Mouse (Mus musculus) telencephalon, adult 2 months (tissue): ENCODE results near the gene Pdgfd.
A peak's percentile ranks its signal among the peaks of the same experiment; 100 is the strongest.

Experiments used
- DNase-seq: peaks from one replicate; pipeline ENCODE4 v3.0.0-alpha.2; 2011; ENCODE audit warnings: low read depth, low spot score

Pdgfd gene

GRCm38 (mm10) chr9:6305847-6306246 is 137.5 kb downstream of the Pdgfd start:
- DNase-seq: no peak

- no peak for DNase-seq
Observed at GRCm38 (mm10) chr9:6317114-6317513, 148.7 kb downstream of the Pdgfd start.

- DNase-seq: no peak
Observed at GRCm38 (mm10) chr9:6325408-6325807, 157.0 kb downstream of the Pdgfd start.

- no peak for DNase-seq
Observed at GRCm38 (mm10) chr9:6333499-6333898, 165.1 kb downstream of the Pdgfd start.

GRCm38 (mm10) chr9:6336236-6336635 is 167.9 kb downstream of the Pdgfd start:
- no peak for DNase-seq

DNA sequence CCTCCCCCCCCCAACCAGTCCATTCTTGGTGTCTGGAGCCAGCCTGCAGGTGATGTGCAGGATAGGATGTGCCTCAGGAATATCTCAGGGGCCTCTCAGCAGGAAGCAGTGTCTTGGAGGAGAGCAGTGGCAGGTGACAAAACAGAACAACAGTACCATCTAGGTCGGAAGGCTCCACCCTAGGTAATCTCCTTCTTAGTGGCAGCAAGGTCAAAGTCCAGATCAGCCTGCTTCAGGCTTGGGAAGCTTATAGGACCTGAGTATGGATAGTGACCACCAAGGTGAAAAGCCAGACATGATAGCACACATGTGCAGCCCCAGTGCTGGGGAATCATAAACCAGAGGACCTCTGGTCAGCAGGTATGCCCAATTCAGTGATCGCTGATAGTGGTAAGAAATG is 169.5 kb downstream of the Pdgfd start:
- DNase-seq: no peak

GRCm38 (mm10) chr9:6338344-6338743 is 170.0 kb downstream of the Pdgfd start:
- no peak for DNase-seq

DNA sequence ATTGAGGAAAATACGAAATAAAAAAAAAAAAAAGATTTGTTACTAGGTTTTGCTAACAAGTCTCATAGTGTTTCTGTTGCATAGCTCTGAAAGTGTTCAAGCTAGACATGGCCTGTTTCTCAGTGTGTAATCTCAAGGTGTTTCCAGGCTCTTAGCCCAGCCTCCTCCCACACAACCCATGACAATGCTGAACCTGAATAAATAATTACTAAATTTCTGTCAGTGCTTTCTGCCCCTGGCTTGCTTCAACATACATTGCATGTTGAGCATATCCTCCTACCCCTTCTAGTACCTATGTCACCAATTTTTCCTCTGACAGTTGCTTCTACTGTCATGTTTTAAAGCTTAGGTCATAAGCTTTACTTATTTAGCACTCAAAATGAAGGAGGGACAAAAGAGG is 171.0 kb downstream of the Pdgfd start:
- no peak for DNase-seq

DNA sequence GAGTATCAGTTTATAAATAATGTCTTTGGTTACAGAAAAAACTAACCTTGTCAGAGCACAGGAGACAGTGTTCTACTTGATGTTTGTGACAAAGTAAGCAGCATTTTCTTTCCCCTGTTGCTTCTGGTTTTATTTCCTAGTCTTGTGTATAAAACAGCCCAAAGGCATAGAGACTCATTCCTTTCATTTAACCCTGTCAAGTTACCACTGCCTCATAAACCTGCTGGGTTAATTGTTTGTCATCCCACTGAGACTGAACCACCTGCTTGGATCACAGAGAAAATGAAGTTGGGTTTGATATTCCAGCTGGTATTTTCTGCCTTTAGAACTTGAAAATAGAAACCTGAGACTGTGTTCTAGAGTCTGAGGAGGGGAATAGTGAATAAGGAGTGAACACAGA is 172.4 kb downstream of the Pdgfd start:
- DNase-seq: no peak

DNA sequence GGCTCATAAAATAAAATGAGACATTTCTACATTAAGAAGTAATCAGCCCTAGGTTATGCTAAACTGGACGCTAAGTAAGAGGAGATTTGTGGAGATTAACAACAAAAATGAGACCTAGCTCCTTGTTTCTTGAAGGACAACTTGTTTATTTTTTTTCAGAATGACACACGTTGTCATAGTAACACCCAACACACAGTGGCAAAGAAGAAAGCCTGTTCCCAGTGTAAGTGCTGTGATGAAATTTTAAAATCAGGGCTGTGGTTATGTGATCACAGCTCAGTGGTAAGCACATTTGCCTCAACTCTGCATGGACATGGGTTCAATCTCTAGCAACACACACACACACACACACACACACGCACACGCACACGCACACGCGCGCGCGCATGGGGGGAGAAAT is 174.5 kb downstream of the Pdgfd start:
- no peak for DNase-seq

- DNase-seq: no peak
Observed at GRCm38 (mm10) chr9:6344514-6344913, 176.1 kb downstream of the Pdgfd start.

GRCm38 (mm10) chr9:6344924-6345323 is 176.5 kb downstream of the Pdgfd start:
- no peak for DNase-seq

DNA sequence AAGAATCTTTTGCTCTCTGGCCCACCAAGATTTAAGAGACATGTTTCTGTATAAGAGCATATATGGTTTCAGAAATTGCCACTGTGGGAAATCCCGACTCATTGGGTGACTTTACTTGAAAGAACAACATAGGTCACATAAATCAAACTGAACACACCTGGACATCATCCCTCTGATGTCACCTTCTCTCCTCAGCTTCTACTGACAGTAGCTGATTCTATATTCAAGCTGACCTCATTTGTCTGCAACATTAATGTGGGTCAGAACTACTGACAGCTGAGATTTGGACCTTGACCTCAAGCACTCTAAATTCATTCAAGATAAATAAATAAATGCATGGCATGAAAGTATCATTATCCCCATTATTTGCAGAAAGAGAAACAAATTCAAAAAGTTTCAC is 177.0 kb downstream of the Pdgfd start:
- DNase-seq: no peak

DNA sequence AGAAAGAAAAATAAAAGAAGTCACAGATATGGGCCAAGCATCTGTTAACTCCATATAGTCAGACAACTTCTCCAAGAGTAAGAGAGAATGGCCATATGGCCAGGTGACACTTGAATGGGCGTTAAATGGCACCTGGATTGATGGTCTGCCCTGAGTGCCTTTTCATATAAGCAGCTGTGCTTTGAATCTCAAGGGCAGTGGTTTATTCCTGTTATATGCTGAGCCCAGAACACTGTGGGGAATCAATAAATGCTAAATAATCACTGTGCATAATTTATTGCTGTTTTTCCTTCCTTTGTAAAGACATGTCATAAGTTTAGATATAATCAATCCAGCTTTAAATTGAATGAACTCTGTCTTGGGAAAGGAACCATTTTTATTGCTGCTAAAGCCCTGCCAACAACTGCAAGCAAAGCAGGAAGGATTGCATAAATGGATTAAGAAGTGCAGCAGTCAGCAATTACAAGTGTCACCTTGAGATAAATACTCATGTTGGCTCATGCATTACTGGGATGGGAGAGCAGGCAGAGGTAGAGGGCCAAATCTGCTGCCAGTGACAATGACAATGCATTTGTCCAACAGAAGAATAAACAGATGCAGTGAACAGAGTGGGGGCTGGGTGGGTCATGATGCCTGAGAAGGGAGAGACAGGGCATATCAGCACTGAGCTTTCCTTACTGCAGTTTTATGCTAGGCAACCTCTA is 185.0 kb downstream of the Pdgfd start:
- no peak for DNase-seq

GRCm38 (mm10) chr9:6360795-6361194 is 192.4 kb downstream of the Pdgfd start:
- no peak for DNase-seq

DNA sequence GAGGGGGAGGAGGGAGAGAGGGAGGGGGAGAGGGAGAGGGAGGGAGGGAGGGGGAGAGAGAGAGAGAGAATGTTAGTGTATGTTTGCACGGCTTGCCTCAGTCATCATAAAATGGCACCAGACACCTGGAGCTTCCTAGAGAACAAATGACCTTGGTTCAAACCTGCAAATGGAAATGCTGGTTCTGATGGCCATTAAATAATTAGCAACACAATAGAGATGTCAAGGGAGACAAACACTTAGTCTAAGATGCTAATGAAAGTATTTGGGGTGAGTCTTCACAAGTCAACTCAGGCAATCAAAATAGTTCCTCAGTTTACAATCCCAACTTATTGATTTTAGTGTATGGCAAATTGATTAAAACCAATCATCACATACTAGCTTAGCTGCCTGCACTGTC is 198.2 kb downstream of the Pdgfd start:
- DNase-seq: no peak

DNA sequence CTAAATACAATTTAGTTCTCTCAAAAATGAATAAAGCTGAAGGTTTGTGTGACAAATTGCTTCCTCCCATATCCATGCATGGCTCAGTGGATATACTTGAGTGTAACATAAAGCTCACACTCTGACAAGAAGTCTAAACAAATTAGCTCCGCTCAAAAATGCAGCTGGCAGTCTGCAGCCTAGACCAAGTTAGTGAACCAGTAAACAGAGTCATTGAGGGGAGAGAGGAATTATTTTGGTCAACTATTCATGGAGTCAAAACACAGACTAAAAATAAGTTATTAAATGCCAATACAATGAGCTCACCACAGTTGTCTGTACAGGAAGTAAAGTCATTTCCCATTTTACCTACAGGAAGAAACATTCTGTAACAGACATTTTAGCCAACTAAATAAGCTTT is 233.4 kb downstream of the Pdgfd start:
- no peak for DNase-seq

GRCm38 (mm10) chr9:6406535-6406934 is 238.2 kb downstream of the Pdgfd start:
- DNase-seq: no peak

DNA sequence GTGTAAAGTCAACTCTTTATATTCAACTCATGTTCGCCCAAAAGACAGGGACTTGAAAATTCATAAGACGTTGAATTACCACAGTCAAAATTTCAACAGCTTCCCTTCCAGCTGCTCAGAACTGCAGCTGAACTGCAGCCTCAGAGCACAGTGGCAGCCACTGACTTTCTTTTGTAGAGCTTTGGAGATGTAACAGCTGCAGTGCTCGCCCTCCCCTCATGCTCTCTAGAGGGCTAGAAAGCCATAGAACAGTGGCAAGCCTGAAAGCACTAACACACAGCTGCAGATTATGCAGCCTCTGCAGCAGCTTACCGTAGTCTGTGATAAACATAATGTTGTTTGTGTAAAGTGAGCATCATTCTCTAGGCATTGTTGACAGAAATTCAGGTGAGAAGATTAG is 239.6 kb downstream of the Pdgfd start:
- peak; percentile 3 for DNase-seq

DNA sequence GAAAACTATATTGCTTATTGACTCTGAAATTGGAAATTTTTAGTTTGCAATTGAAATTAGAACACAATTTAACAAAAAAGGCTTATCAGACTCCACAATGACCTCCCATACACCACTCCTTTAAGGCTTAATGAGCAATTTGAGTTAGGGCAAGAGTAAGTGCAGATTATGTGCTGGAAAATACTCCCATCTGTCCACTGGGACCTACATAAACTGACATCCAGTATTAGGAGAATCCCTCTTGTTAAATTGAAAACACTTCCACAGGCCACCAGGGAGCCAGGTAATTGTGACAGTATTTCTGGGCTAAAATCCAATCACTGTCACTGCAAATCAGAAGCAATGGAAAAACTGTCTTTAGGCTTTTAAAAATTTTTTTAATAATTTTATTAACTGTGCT is 256.2 kb downstream of the Pdgfd start:
- DNase-seq: no peak
